Mouse (Mus musculus): Measurements from ENCODE around the gene B3gnt6.
"Not testable (repeated sequence)": the region's sequence is repeated elsewhere in the genome, so short reads cannot be mapped to it uniquely, and the experiment has no call there.

Gene B3gnt6

DNA sequence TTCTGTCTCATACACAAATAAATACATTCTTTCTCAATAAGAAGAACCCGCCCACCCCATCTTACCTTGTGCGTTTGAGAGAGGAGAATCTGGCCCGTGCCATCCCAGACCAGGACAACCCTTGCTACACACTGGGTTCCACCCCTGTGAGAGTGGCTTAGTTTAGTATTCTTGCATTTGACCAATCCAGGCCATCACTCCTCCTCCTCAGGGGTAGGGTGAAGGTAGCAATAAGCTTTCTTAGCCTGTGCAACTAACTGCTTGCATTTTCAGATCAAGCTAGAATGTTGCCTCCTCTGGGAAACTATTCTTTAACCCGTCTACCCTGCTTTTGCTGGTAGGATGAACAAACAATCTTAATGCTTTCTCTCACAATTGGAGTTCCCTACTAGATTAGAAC lies at the start of gene B3gnt6:
B3gnt6 (minus strand) TSS at position 101 of the 400 bp plus-strand sequence.
- DNase-seq (ENCODE audit: extremely low read depth, low read depth) = no peak

GRCm38 (mm10) chr7:98236686-98237359 lies 37.5 kb upstream of the B3gnt6 start:
- no peak for DNase-seq (ENCODE audit: extremely low read depth, low read depth)

DNA sequence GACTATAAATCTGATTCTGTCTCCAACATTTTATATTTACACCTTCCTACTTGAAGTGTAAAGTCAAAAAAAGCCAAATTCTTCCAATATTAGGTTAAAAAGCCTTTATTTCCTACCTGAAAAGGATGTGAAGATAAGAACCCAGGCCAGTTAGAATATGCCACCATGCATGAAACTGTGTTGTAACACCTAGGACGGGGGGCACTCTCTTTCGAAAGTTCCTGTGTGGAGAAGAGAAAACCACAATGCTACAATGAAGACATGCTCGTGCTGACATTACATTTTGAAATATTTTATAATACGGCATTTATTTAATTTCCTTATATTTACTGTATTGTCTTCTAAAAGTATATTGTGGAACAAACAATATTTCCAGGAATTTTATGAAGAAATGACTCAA lies 24.5 kb upstream of the B3gnt6 start:
- DNase-seq (ENCODE audit: extremely low read depth, low read depth) = no peak

- no peak for DNase-seq (ENCODE audit: extremely low read depth, low read depth)
Measured at GRCm38 (mm10) chr7:98216713-98217112, 17.4 kb upstream of the B3gnt6 start.

GRCm38 (mm10) chr7:98202946-98203345 lies 3.7 kb upstream of the B3gnt6 start:
- no peak for DNase-seq (ENCODE audit: extremely low read depth, low read depth)

GRCm38 (mm10) chr7:98201493-98202028 lies 2.3 kb upstream of the B3gnt6 start:
- no peak for DNase-seq (ENCODE audit: extremely low read depth, low read depth)

- no peak for DNase-seq (ENCODE audit: extremely low read depth, low read depth)
Measured at GRCm38 (mm10) chr7:98200396-98200795, 1.1 kb upstream of the B3gnt6 start.

- DNase-seq (ENCODE audit: extremely low read depth, low read depth) = no peak
Measured at GRCm38 (mm10) chr7:98195151-98195801, 4.0 kb downstream of the B3gnt6 start.

- DNase-seq (ENCODE audit: extremely low read depth, low read depth) = no peak
Measured at GRCm38 (mm10) chr7:98194026-98194792, 5.1 kb downstream of the B3gnt6 start.

DNA sequence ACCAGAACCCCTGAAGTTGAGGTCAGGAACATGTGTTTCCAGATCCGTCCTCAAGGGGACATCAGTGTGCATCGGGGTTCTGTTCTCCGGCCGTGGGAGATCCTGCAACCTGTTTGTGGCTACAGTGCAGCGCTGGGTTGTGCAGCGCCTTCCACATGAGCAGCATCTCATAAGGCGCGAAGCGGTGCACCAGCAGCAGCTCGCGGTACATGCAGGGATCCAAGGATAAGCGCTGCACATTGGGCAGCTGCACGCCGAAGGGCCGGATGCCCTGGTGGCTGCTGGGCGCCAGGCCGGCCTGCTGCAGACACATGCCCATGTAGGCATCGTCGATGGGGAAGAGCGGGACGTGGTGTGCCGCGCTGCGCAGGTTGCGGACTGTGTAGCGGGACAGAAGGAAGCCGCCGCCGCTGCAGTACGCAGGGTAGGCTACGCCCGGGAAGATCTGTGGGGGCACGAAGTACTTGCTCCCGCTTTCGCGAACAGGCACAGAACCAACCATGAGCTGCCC lies 5.7 kb downstream of the B3gnt6 start:
- no peak for DNase-seq (ENCODE audit: extremely low read depth, low read depth)

DNA sequence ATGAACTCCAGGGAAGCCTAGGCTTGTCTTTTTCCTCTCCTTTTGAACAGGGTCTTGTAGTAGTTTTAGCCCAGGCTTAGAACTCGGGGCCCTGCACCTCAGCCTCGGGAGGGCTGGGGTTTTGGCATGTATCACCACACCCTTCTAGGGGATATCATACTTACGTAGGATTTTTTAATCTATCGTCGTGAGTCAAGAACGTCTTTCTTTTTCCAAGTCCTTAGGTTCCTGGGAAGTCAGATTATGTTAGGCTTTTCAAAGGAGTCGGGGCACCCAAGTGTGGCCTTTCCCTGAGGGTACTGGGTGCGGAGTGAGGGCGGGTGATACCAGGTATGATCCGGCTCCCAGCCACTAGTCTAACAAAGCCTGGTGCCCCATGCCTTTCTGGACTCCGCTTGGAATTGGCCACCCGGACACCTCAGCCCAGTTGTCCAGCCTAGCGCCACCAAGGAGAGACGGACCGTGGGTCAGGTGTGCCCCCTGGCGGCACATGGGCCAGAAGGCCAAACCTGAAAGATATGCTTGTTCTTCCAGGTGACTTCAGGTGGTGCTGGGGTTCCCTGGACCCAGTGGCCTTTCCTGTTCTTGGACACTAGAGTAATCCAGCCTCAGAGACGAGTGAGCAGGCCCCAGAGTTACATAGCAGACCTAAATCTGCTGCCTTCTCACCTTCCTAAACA lies 7.6 kb downstream of the B3gnt6 start:
- DNase-seq (ENCODE audit: extremely low read depth, low read depth) = no peak

DNA sequence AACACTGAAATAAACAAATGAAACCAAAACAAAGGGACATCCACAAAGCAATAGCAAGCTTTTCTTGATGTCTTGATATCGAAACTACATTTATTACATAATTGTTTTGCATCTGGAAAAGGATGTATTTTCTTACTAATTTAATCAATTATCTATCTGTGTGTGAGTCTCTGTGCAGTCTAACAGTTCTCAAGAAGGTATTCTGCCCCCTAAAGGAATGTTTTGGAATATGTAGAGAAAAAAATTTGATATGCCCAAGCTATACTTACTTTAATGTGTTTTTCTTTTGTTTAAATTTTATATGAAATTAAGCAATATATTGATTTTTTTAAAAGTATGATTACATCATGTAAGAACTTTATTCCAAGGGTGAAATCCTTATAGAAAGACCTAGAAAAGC lies 8.7 kb downstream of the B3gnt6 start:
- peak; percentile 25 for DNase-seq (ENCODE audit: extremely low read depth, low read depth)

DNA sequence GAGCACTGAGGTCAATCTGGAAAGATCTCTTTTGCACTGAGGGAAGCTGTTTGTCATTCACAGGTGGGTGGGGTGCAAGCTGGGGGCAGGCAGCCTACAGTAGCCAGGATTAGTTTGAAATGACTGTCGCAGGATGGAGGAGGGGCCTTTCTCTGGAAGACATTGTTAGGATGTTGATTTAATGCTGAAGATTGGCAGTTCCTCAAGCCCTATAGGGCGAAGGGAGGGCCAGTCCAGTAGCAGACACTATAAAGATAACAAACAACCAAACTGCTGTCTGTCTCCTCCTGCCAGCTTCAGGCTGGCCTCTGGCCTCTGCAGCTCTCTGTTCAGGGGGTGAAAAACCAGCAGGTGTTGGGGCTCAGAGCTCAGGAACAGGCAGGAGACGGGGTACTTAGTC lies 9.5 kb downstream of the B3gnt6 start:
- peak; percentile 26 for DNase-seq (ENCODE audit: extremely low read depth, low read depth)

DNA sequence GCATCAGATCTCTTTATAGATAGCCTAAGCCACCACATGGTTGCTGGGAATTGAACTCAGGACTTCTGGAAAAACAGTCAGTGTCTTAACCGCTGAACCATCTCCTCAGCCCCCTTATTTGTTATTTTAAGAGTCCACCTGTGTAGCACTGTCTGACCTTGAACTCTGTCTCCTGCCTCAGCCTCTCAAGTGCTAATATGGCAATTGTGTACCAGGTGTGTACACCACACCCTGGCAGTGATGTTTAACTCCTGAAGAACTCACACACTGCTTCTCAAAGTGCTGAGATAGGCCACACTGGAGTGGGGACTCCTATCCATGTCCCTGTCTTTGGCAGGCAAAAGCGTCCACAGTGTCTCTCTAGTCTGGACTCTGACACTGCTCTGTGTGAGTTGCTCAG lies 10.6 kb downstream of the B3gnt6 start:
- no peak for DNase-seq (ENCODE audit: extremely low read depth, low read depth)

DNA sequence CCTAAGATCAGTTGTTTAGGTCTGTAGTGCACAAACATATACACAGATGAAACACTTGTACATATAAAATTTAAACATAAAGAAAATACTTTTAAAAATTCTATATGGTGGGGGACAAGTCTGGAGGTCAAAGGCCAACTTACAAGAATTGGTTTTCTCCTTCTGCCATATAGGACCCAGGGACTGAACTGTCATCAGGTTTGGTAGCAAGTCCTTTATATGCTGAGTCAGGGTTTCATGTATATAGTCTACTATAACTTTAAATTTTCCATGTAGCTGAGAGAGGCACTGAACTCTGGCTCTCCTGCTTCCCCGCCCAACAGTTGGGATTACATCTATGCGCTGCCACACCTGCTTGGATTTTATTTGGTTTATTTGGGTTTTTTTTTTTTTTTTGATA lies 11.0 kb downstream of the B3gnt6 start:
- DNase-seq (ENCODE audit: extremely low read depth, low read depth) = no peak

DNA sequence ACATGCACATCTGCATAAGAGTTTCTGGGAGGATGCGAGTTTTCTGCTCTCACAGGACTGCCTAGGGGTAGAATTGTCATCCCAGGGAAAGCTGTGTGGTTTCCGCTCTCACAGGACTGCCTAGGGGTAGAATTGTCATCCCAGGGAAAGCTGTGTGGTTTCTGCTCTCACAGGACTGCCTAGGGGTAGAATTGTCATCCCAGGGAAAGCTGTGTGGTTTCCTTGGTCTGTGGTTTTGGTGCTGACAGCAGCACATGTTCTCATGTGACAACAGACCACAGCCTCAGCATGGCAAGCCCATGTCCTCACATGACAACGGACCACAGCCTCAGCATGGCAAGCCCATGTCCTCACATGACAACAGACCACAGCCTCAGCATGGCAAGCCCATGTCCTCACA lies 11.9 kb downstream of the B3gnt6 start:
- not testable (repeated sequence) for DNase-seq (ENCODE audit: extremely low read depth, low read depth)

- DNase-seq (ENCODE audit: extremely low read depth, low read depth) = no peak
Measured at GRCm38 (mm10) chr7:98186637-98187036, 12.6 kb downstream of the B3gnt6 start.

DNA sequence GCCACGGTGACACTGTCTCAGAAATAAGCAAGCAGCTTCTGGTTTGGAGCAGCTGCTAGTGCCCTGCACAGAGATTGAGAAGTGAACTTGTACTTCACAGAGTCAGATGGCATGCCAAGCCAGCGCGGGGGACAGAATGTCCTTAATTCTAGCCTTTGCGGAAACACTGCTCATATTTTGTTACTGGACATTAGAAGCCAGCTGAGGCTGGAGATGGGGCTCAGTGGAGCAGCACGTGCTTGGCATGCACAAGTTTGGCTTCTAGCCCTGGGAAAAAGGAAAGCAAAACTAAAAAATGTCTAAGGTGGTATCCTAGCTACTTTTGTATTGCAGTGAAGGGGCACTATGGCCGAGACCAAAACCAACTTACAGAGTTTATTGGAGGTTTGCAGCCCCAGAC lies 14.0 kb downstream of the B3gnt6 start:
- no peak for DNase-seq (ENCODE audit: extremely low read depth, low read depth)

DNA sequence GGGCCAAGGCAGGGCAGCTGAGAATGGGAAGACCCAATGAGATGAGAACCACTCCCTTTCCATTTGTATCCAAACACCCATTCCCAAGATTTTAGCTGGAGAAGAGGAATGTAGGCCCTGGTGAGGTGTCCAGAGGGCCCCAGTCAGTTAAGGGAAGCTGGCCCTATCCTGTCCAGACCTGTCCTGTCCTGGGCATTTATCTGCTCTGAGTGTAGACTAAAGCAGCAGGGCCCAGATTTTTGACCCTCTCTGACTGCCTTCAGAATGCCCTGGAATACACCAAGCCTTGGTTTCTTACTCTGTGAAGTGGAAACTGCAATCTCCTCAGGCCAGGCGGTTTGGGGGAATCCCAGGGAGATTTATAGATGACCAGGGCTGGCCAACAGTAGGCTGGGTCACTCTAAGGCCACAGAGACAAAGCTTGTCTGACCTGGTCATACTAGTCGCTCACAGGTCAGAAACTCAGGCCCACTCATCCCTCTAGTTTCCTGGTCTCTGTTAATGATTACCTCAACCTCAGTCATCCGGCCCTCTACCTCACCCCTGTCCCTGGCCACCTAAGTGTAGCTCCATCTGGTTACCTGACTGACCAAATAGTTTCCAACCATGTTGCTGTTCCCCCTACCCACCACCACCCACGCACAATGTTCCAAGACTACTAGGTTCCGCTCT lies 20.6 kb downstream of the B3gnt6 start:
- no peak for DNase-seq (ENCODE audit: extremely low read depth, low read depth)

DNA sequence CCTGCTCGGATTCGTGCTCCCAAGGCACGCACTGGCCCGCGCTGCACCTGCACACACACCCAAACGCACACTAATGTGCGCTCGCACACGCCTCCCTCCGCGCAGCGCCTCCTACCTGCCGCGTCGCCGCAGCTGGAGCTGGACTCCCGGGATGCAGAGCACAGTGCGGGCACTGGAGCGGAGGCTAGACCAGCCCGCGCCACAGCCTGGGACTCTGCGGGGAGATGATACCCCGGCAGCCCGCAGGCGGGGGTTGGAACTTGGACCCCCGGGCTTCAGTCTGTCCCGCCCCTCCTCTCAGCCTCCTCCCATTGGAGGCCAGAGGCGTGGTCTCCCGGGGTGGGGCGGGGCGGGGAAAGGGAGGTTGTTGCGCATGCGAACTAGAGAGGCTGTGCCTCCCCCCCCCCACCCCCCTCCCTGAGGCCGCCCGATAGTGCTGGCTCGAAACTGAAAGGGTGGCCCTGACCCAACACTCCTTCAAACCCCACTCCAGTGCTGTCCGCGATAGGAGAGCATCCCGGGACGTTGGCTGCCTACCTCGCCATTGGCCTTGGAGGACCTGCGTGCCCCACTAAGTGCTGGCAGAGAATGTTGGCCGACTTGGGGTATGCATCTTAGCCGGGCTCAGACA lies 21.2 kb downstream of the B3gnt6 start, which contains the start of gene Capn5:
Capn5 (minus strand) TSS at position 346 of the 631 bp plus-strand sequence.
- no peak for DNase-seq (ENCODE audit: extremely low read depth, low read depth)

All from MEL-GATA-1-ER (cell line).